Mouse (Mus musculus): ENCODE data around the gene Olfr129. TPM values are rescaled to one million over a fixed set of nuclear protein-coding genes. Genes with fewer than 3 reads are reported as not detected.

Olfr129 gene
- total and polyA plus RNA-seq, 3 experiments, result not detected

DNA sequence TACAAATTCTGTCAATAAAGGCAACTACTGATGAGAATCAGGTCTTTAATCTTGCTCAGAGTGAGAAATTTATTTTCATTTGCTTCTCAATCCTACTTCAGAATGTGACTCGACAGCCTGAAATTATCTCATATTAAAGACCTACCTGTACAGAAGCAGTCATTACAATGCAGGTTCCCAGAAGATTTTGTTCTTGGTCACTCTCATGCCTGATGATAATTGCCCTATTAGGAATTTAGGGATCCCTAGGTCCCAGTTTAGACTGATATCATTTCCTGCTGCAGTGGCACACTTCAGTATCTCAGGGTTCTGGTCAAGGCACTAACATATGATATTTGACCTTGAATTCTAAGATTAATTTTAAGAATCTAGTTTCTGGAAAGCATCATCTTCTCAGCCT, 3.7 kb upstream of the Olfr129 start, which contains the start of gene Olfr130:
Gene Olfr130 (plus strand): TSS at position 301 of the 400 bp plus-strand sequence.
- no peak within 1 kb of the TSS for H3K27ac ChIP-seq (ENCODE audit: control insufficient read depth, low read depth, low read length)
- no peak within 1 kb of the TSS for H3K4me3 ChIP-seq (ENCODE audit: control insufficient read depth in 1 of 2, insufficient read depth in 1 of 2, low read depth in 2 of 2, low read length in 2 of 2)
- no peaks in the 10 kb centered on the region for H3K79me2 ChIP-seq (ENCODE audit: control insufficient read depth, insufficient read depth, low read length, poor library complexity)

DNA sequence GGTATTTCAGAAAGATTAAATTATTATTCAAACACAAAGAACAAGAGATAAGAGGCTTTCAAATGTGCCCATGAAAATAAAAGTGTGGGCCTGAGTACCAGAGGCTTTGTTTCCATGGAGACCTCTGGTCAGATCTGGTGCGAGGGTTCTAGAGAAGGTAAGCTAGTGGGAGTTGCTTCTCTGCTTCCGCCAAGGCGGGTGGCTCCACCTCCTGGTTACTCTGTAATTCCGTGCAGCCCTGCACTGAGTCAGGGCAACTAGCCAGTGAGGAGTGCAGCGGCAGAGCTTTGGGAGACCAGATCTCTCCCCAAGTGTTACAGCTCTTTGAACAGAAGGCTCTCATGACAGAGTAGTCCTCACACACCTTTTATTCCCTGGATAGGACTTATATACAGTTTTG, 33.6 kb downstream of the Olfr129 start:
- no peak overlapping the region for H3K4me3 ChIP-seq (ENCODE audit: control insufficient read depth in 1 of 2, insufficient read depth in 1 of 2, low read depth in 2 of 2, low read length in 2 of 2)

More for the DNA sequence above, 3.7 kb upstream of the Olfr129 start, which contains the start of gene Olfr130:
- Histone ChIP-seq H3K27me3 (ENCODE audit: control insufficient read depth in 1 of 2, insufficient read depth in 2 of 2, low read length in 2 of 2) (no peaks in the 10 kb centered on the region), H3K9ac (ENCODE audit: control insufficient read depth, low read depth, low read length, poor library complexity, severe bottlenecking) (no peak within 1 kb of the TSS), H3K4me1 (ENCODE audit: control insufficient read depth in 1 of 2, insufficient read depth in 2 of 2, low read length in 2 of 2) (no peaks in the 10 kb centered on the region), H3K36me3 (ENCODE audit: control insufficient read depth in 1 of 2, insufficient read depth in 2 of 2, low read length in 2 of 2) (no peaks in the 10 kb centered on the region), H3K9me3 (replicated peaks; ENCODE audit: insufficient read depth, low read length) (no peaks in the 10 kb centered on the region)
- no peak for DNase-seq (ENCODE audit: low read depth, low spot score)
- TF ChIP-seq CHD1 (IDR thresholded peaks at IDR 0.05; ENCODE audit: low read depth, low read length) (no peak), HCFC1 (IDR thresholded peaks at IDR 0.05; ENCODE audit: low read depth, low read length) (no peak), ZNF384 (IDR thresholded peaks at IDR 0.05; ENCODE audit: low read depth, low read length) (no peak), BHLHE40 (IDR thresholded peaks at IDR 0.05; ENCODE audit: borderline replicate concordance, low read depth, low read length) (no peak), RAD21 (IDR thresholded peaks at IDR 0.05; ENCODE audit: low read depth, low read length) (no peak), MXI1 (IDR thresholded peaks at IDR 0.05; ENCODE audit: low read depth, low read length) (no peak), NRF1 (IDR thresholded peaks at IDR 0.05; ENCODE audit: insufficient read depth, low read depth, low read length, poor library complexity, severe bottlenecking) (no peak), USF2 (IDR thresholded peaks at IDR 0.05; ENCODE audit: borderline replicate concordance in 1 of 2, insufficient read depth in 1 of 2, low read depth in 1 of 2, low read length in 2 of 2) (no peak), SMC3 (IDR thresholded peaks at IDR 0.05; ENCODE audit: low read depth, low read length) (no peak), RCOR1 (IDR thresholded peaks at IDR 0.05; ENCODE audit: low read depth, low read length) (no peak), POLR2A (IDR thresholded peaks at IDR 0.05; ENCODE audit: control insufficient read depth in 1 of 2, insufficient read depth in 1 of 2, low read depth in 1 of 2, low read length in 2 of 2, poor library complexity in 1 of 2) (no peak)

More for the DNA sequence above, 33.6 kb downstream of the Olfr129 start:
- H3K9me3 ChIP-seq (replicated peaks; ENCODE audit: insufficient read depth, low read length), result peaks cover 4% of the 10 kb centered on the region; the same call in 1 of the 2 replicates
- TF ChIP-seq ZC3H11A (IDR thresholded peaks at IDR 0.05; ENCODE audit: low read depth, low read length) (no peak), CHD2 (IDR thresholded peaks at IDR 0.05; ENCODE audit: low read length) (no peak), ZKSCAN1 (IDR thresholded peaks at IDR 0.05; ENCODE audit: low read depth, low read length) (no peak), ZMIZ1 (IDR thresholded peaks at IDR 0.05; ENCODE audit: low read depth, low read length) (no peak), SMC3 (IDR thresholded peaks at IDR 0.05; ENCODE audit: low read depth, low read length) (no peak), SIN3A (IDR thresholded peaks at IDR 0.05; ENCODE audit: low read length) (no peak), NRF1 (IDR thresholded peaks at IDR 0.05; ENCODE audit: insufficient read depth, low read depth, low read length, poor library complexity, severe bottlenecking) (no peak), MYC (IDR thresholded peaks at IDR 0.05; ENCODE audit: low read depth, low read length) (no peak), TBP (IDR thresholded peaks at IDR 0.05; ENCODE audit: low read depth, low read length) (no peak), POLR2AphosphoS2 (IDR thresholded peaks at IDR 0.05; ENCODE audit: low read length) (no peak), ELF1 (IDR thresholded peaks at IDR 0.05; ENCODE audit: low read depth, low read length) (no peak), JUND (IDR thresholded peaks at IDR 0.05; ENCODE audit: low read depth, low read length) (no peak), BHLHE40 (IDR thresholded peaks at IDR 0.05; ENCODE audit: borderline replicate concordance, low read depth, low read length) (no peak), MAFK (IDR thresholded peaks at IDR 0.05; ENCODE audit: borderline replicate concordance, low read depth, low read length) (no peak), MAZ (IDR thresholded peaks at IDR 0.05; ENCODE audit: low read depth, low read length) (no peak), MAX (IDR thresholded peaks at IDR 0.05; ENCODE audit: low read length) (no peak), MEF2A (IDR thresholded peaks at IDR 0.05; ENCODE audit: extremely low read depth, insufficient replicate concordance, low read depth, low read length, poor library complexity, severe bottlenecking) (no peak)
- DNase-seq (ENCODE audit: low read depth, low spot score), result no peak
- no peaks in the 10 kb centered on the region for H3K36me3 ChIP-seq (ENCODE audit: control insufficient read depth in 1 of 2, insufficient read depth in 2 of 2, low read length in 2 of 2)
- H3K4me1 ChIP-seq (ENCODE audit: control insufficient read depth in 1 of 2, insufficient read depth in 2 of 2, low read length in 2 of 2), result no peaks in the 10 kb centered on the region
- H3K9ac ChIP-seq (ENCODE audit: control insufficient read depth, low read depth, low read length, poor library complexity, severe bottlenecking), result no peak overlapping the region
- H3K27me3 ChIP-seq (ENCODE audit: control insufficient read depth in 1 of 2, insufficient read depth in 2 of 2, low read length in 2 of 2), result no peaks in the 10 kb centered on the region
- H3K79me2 ChIP-seq (ENCODE audit: control insufficient read depth, insufficient read depth, low read length, poor library complexity), result no peaks in the 10 kb centered on the region
- no peak overlapping the region for H3K27ac ChIP-seq (ENCODE audit: control insufficient read depth, low read depth, low read length)

Data from MEL (cell line).